Mouse (Mus musculus) intestine, embryonic 16.5 days (tissue): Measurements from ENCODE around the gene Emc3. TPM values are rescaled to one million over a fixed set of nuclear protein-coding genes. Genes with fewer than 3 reads are reported as not detected.

Experiments
- ATAC-seq: fragments of 200-750 bp; cut with Nextera tagmentation; 2 replicates; pipeline ENCODE4 v1.8.0; 2017; ENCODE audit warnings: moderate TSS enrichment, moderate library complexity
- H3K27ac ChIP-seq: fragments of 300-500 bp; sonication (generic); 2 replicates; pipeline ENCODE4 v1.5.1; 2014; ENCODE audit warnings: mild to moderate bottlenecking, low read length
- H3K27me3 ChIP-seq: fragments of 300-500 bp; sonication (generic); replicated peaks from 2 replicates; pipeline ENCODE4 v1.6.1; 2014; ENCODE audit warnings: low read length, control low read depth, mixed read lengths; ENCODE audit not compliant: control insufficient read depth, insufficient read depth
- H3K36me3 ChIP-seq: fragments of 300-500 bp; sonication (generic); 2 replicates; pipeline ENCODE4 v1.6.1; 2014; ENCODE audit warnings: low read length, control low read depth; ENCODE audit not compliant: control insufficient read depth, insufficient read depth
- H3K4me1 ChIP-seq: fragments of 300-500 bp; sonication (generic); 2 replicates; pipeline ENCODE4 v1.6.1; 2014; ENCODE audit warnings: low read length, control low read depth, mixed read lengths; ENCODE audit not compliant: control insufficient read depth, insufficient read depth
- H3K4me2 ChIP-seq: fragments of 300-500 bp; sonication (generic); 2 replicates; pipeline ENCODE4 v1.6.1; 2014; ENCODE audit warnings: low read depth, low read length, control low read depth
- H3K4me3 ChIP-seq: fragments of 300-500 bp; sonication (generic); 2 replicates; pipeline ENCODE4 v1.5.1; 2014; ENCODE audit warnings: mild to moderate bottlenecking, low read length
- H3K9ac ChIP-seq: fragments of 300-500 bp; sonication (generic); 2 replicates; pipeline ENCODE4 v1.6.1; 2014; ENCODE audit warnings: low read depth, low read length
- H3K9me3 ChIP-seq: fragments of 300-500 bp; sonication (generic); 2 replicates; pipeline ENCODE4 v1.6.1; 2016; ENCODE audit warnings: low read length, control low read depth; ENCODE audit not compliant: control insufficient read depth
- WGBS: fragments of 180-500 bp; shearing (Covaris S2); extraction: QIAGEN DNeasy Blood & Tissue Kit; methylation state at CpG from one replicate; pipeline ENCODE4 v1.1.7; 2014; 5-methylcytosine and 5-hydroxymethylcytosine counted together
- microRNA-seq: library from miRNA; unstranded; fragments of <30 nt; microRNA quantifications from one replicate; pipeline ENCODE4, GENCODE M21; 2016
- polyA plus RNA-seq: library from polyadenylated mRNA; unstranded; fragments of >200 nt; fragmentation: Nextera tagmentation; extraction: Ambion mirVana; gene quantifications from 2 replicates; pipeline ENCODE4 v1.2.1, GENCODE M21; 2015

Emc3 gene
- polyA plus RNA-seq, 1 experiment from 2014 or later = 94.5 TPM

DNA sequence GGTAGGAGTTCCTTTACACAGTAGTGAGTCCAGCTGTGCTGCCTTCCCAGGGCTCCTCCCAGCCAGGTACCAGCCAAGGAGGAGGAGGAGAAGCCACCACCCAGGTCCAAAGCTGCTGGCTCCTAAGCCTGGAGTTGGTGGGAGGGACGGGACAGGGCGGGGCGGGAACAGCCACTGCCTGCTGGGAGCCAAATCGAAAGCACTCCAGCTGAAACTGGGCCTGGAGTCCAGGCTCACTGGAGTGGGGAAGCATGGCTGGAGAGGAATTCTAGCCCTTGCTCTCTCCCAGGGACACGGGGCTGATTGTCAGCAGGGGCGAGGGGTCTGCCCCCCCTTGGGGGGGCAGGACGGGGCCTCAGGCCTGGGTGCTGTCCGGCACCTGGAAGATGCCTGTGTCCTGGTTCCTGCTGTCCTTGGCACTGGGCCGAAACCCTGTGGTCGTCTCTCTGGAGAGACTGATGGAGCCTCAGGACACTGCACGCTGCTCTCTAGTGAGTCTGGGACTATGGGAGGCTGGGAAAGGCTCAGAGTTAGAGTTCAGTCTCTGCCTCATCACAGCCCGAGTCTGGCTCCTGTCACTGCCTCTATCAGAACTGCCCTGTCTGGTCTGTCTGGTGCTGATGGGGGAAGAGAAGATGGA, 60.0 kb downstream of the Emc3 start, which contains the start of gene Il17rc:
TSS of gene Il17rc (plus strand) at position 131 of the 640 bp plus-strand sequence.
- Histone ChIP-seq H3K9me3 (no peaks in the 10 kb centered on the region), H3K4me1 (peaks cover 31% of the 10 kb centered on the region), H3K9ac (peak within 1 kb of the TSS; percentile 74), H3K27me3 (no peaks in the 10 kb centered on the region), H3K36me3 (no peaks in the 10 kb centered on the region), H3K4me2 (peak within 1 kb of the TSS; percentile 72), H3K27ac (peak within 1 kb of the TSS; percentile 65), H3K4me3 (peak within 1 kb of the TSS; percentile 47)
- 14% methylated on average over 12 of the region's 12 CpGs for WGBS
- ATAC-seq = peak; percentile 74

GRCm38 (mm10) chr6:113469432-113469831, 62.0 kb downstream of the Emc3 start:
- no peak overlapping the region for H3K27ac ChIP-seq
- no peaks in the 10 kb centered on the region for H3K36me3 ChIP-seq
- H3K4me1 ChIP-seq = peaks cover 31% of the 10 kb centered on the region
- H3K27me3 ChIP-seq = no peaks in the 10 kb centered on the region
- peak overlapping the region; percentile 51 for H3K4me3 ChIP-seq
- ATAC-seq = peak; percentile 68
- H3K4me2 ChIP-seq = peak overlapping the region; percentile 87
- under 1% methylated on average over 31 of the region's 31 CpGs for WGBS
- peak overlapping the region; percentile 70 for H3K9ac ChIP-seq
- H3K9me3 ChIP-seq = no peaks in the 10 kb centered on the region

DNA sequence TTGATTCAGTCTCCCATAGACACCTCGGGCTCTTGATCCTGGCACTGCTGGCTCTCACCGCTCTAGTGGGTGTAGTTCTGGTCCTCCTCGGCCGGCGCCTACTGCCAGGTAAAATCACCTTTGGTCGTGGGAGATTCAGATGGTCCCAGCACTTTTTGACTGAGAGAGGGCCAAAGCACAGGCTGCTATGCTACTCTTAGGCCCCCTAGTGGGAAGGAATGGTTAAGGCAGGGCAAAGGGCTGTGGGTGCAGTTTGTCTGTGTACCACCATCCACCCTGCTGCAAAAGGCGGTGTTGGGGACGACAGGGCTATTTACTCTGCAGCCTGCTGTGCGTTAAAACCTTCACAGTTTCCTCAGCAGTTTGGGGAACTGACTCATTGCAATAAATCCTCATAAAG, 62.4 kb downstream of the Emc3 start:
- Histone ChIP-seq H3K4me3 (peak overlapping the region; percentile 51), H3K4me1 (peaks cover 31% of the 10 kb centered on the region), H3K27ac (no peak overlapping the region), H3K27me3 (no peaks in the 10 kb centered on the region), H3K9me3 (no peaks in the 10 kb centered on the region), H3K4me2 (peak overlapping the region; percentile 87), H3K9ac (peak overlapping the region; percentile 70), H3K36me3 (no peaks in the 10 kb centered on the region)
- ATAC-seq = peak; percentile 59
- WGBS = 12% methylated on average over 9 of the region's 9 CpGs

DNA sequence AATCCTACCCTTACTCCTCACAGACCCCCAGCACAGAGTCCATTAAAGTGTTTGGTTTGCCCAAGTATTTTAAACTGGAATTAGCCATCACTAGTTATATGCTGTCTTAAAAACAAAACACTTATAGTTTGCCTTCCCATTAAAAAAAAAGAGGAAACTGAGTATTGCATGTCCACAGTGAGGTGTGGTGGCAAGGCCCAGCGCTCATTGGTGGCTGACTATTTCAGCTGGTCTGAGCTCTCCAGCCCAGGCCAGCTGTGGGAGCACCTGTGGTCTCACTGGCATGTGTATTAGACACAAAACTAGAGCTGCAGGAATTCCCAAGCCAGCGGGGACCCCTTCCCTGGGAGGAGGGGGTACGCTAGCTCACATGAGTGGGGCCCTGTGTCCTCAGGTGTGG, 62.9 kb downstream of the Emc3 start:
- Histone ChIP-seq H3K4me2 (peak overlapping the region; percentile 87; the same call in 1 of the 2 replicates), H3K36me3 (no peaks in the 10 kb centered on the region), H3K4me1 (peaks cover 31% of the 10 kb centered on the region), H3K4me3 (no peak overlapping the region), H3K9me3 (no peaks in the 10 kb centered on the region), H3K9ac (peak overlapping the region; percentile 70; the same call in 1 of the 2 replicates), H3K27ac (no peak overlapping the region), H3K27me3 (no peaks in the 10 kb centered on the region)
- WGBS = 70% methylated on average over 3 of the region's 3 CpGs
- ATAC-seq = no peak

GRCm38 (mm10) chr6:113465602-113466001, 65.8 kb downstream of the Emc3 start:
- no peaks in the 10 kb centered on the region for H3K27me3 ChIP-seq
- H3K36me3 ChIP-seq = no peaks in the 10 kb centered on the region
- no peak overlapping the region for H3K9ac ChIP-seq
- H3K9me3 ChIP-seq = no peaks in the 10 kb centered on the region
- no peak for ATAC-seq
- peaks cover 11% of the 10 kb centered on the region for H3K4me1 ChIP-seq
- no peak overlapping the region for H3K4me2 ChIP-seq
- no peak overlapping the region for H3K4me3 ChIP-seq
- no peak overlapping the region for H3K27ac ChIP-seq
- 62% methylated on average over 5 of the region's 5 CpGs for whole genome bisulfite sequencing

Small RNA genes within 50 kb of the gene (microRNA-seq; reads per million reads assigned to microRNA genes)
- gene Gm23365 = not detected

Other genes with a start within 250 kb of the Emc3 start
- 0.02 TPM in 1 of 2 replicates, not detected in the other for gene Cpne9, start 249.3 kb downstream of the Emc3 start, polyA plus RNA-seq
- 11.6 and 13.4 TPM in 2 replicates for gene Brpf1, start 224.5 kb downstream of the Emc3 start, polyA plus RNA-seq
- 10.7 and 10.9 TPM in 2 replicates for gene Ogg1, start 204.7 kb downstream of the Emc3 start, polyA plus RNA-seq
- gene Camk1, start 187.7 kb downstream of the Emc3 start, polyA plus RNA-seq = 66.4 and 66.8 TPM in 2 replicates
- 44.4 and 45.1 TPM in 2 replicates for gene Tada3, start 153.8 kb downstream of the Emc3 start, polyA plus RNA-seq
- gene Arpc4, start 153.5 kb downstream of the Emc3 start, polyA plus RNA-seq = 449 and 456 TPM in 2 replicates
- gene Ttll3, start 142.4 kb downstream of the Emc3 start, polyA plus RNA-seq = 3.0 and 3.3 TPM in 2 replicates
- 32.4 and 35.5 TPM in 2 replicates for gene Rpusd3, start 112.3 kb downstream of the Emc3 start, polyA plus RNA-seq
- 24.4 and 35.0 TPM in 2 replicates for gene Cidec, start 95.9 kb downstream of the Emc3 start, polyA plus RNA-seq
- 82.6 and 89.7 TPM in 2 replicates for gene Jagn1, start 89.1 kb downstream of the Emc3 start, polyA plus RNA-seq
- gene Il17re, start 73.2 kb downstream of the Emc3 start, polyA plus RNA-seq = 7.7 and 9.5 TPM in 2 replicates
- gene Il17rc, start 60.2 kb downstream of the Emc3 start, polyA plus RNA-seq = 34.6 and 38.0 TPM in 2 replicates
- gene Creld1, start 48.4 kb downstream of the Emc3 start, polyA plus RNA-seq = 20.6 and 22.9 TPM in 2 replicates
- 0.22 and 0.42 TPM in 2 replicates for gene Prrt3, start 29.7 kb downstream of the Emc3 start, polyA plus RNA-seq
- 5.5 and 7.0 TPM in 2 replicates for gene Fancd2, start within 50 bp of the Emc3 start, polyA plus RNA-seq
- gene Fancd2os, start 69.1 kb upstream of the Emc3 start, polyA plus RNA-seq = 0.20 TPM in 1 of 2 replicates, not detected in the other
- 185 and 199 TPM in 2 replicates for gene Brk1, start 73.1 kb upstream of the Emc3 start, polyA plus RNA-seq
- 27.5 and 30.5 TPM in 2 replicates for gene Vhl, start 92.3 kb upstream of the Emc3 start, polyA plus RNA-seq
- gene Irak2, start 106.8 kb upstream of the Emc3 start, polyA plus RNA-seq = 15.4 and 19.8 TPM in 2 replicates
- 0.60 and 0.65 TPM in 2 replicates for gene Tatdn2, start 165.4 kb upstream of the Emc3 start, polyA plus RNA-seq
- gene Ghrl, start 188.2 kb upstream of the Emc3 start, polyA plus RNA-seq = 169 and 177 TPM in 2 replicates
- 307 and 317 TPM in 2 replicates for gene Sec13, start 209.1 kb upstream of the Emc3 start, polyA plus RNA-seq